Mouse (Mus musculus) neural tube, embryonic 12.5 days (tissue): Measurements from ENCODE around the gene Rrad. TPM values are rescaled to one million over a fixed set of nuclear protein-coding genes. Genes with fewer than 3 reads are reported as not detected.

Experiments used
- ATAC-seq: fragments of 200-750 bp; cut with Nextera tagmentation; 2 replicates; pipeline ENCODE4 v1.8.0; 2017; ENCODE audit warnings: low read depth, mild to moderate bottlenecking, moderate TSS enrichment, moderate library complexity; ENCODE audit not compliant: low FRiP score
- H3K27ac ChIP-seq: fragments of 300-500 bp; sonication (generic); 2 replicates; pipeline ENCODE4 v1.5.1; 2016
- H3K27me3 ChIP-seq: fragments of 300-500 bp; sonication (generic); replicated peaks from 2 replicates; pipeline ENCODE4 v1.6.1; 2016; ENCODE audit warnings: mild to moderate bottlenecking
- H3K36me3 ChIP-seq: fragments of 300-500 bp; sonication (generic); 2 replicates; pipeline ENCODE4 v1.6.1; 2016; ENCODE audit warnings: mild to moderate bottlenecking
- H3K4me1 ChIP-seq: fragments of 300-500 bp; sonication (generic); 2 replicates; pipeline ENCODE4 v1.6.1; 2016
- H3K4me2 ChIP-seq: fragments of 300-500 bp; sonication (generic); replicated peaks from 2 replicates; pipeline ENCODE4 v1.6.1; 2016; ENCODE audit warnings: mild to moderate bottlenecking
- H3K4me3 ChIP-seq: fragments of 300-500 bp; sonication (generic); 2 replicates; pipeline ENCODE4 v1.5.1; 2016
- H3K9ac ChIP-seq: fragments of 300-500 bp; sonication (generic); 2 replicates; pipeline ENCODE4 v1.6.1; 2016; ENCODE audit warnings: mild to moderate bottlenecking
- H3K9me3 ChIP-seq: fragments of 300-500 bp; sonication (generic); 2 replicates; pipeline ENCODE4 v1.6.1; 2016; ENCODE audit warnings: mild to moderate bottlenecking
- WGBS: fragments of 180-500 bp; shearing (Covaris S2); methylation state at CpG from one replicate; pipeline ENCODE4 v1.1.7; 2016; 5-methylcytosine and 5-hydroxymethylcytosine counted together
- polyA plus RNA-seq: library from polyadenylated mRNA; unstranded; fragments of >200 nt; fragmentation: Nextera tagmentation; extraction: Ambion mirVana; gene quantifications from 2 replicates; pipeline ENCODE4 v1.2.1, GENCODE M21; 2016

Rrad gene
- polyA plus RNA-seq, 1 experiment from 2014 or later = 3.5 TPM

DNA sequence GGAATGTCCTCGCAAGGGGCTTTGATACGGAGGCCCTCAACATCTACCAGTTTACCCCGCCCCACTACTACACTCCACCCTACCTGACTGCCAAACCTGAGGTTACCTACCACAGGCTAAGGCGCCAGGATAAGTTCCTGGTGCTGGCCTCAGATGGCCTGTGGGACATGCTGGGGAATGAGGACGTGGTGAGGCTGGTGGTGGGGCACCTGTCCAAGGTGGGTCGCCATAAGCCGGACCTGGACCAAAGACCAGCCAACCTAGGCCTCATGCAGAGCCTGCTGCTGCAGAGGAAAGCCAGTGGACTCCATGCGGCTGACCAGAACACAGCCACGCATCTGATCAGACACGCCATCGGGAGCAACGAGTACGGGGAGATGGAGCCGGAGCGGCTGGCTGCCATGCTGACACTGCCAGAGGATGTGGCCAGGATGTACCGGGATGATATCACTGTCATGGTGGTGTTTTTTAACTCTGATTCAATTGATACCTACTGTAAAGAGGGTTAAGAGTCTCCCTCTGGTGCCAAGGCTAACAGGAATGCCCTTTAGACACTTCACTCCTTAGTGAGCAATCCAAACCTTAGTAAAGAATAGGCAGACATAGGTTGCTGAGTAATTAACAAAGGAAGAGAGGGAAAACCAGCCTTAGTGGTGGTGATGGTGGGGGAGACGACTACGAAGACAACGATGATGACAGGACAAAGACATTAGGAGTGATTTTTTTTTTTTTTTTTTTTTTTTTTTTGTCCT lies 36.3 kb downstream of the Rrad start:
- WGBS = 97% methylated on average over 19 of the region's 19 CpGs
- Histone ChIP-seq H3K4me3 (no peak overlapping the region), H3K9me3 (no peaks in the 10 kb centered on the region), H3K27ac (no peak overlapping the region), H3K4me2 (no peak overlapping the region), H3K9ac (no peak overlapping the region), H3K27me3 (no peaks in the 10 kb centered on the region), H3K36me3 (peaks cover 34% of the 10 kb centered on the region), H3K4me1 (peaks cover 11% of the 10 kb centered on the region; the same call in 1 of the 2 replicates)
- no peak for ATAC-seq

DNA sequence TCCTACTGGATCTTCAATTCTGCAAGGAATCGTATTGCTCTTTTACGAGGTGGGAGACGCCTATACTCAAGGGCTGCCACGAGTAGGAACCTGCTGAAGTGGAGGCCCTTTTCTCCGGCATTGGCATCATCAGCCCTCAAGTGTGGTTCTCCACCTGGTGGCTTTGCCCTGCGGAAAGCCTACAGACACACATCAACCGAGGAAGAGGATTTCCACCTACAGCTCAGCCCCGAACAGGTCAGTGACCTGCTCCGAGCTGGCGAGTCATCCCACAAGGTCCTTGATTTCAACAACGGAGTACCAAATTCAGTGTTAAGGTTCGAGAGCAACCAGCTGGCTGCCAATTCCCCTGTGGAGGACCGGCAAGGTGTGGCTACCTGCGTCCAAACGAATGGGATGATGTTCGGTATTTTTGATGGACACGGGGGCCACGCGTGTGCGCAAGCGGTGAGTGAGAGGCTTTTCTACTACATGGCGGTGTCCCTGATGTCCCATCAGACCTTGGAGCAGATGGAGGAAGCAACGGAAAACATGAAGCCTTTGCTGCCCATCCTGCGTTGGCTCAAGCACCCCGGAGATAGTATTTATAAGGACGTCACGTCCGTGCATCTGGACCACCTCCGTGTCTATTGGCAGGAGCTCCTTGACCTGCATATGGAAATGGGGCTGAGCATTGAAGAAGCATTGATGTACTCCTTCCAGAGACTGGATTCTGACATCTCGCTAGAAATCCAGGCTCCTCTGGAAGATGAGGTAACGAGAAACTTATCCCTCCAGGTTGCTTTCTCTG lies 37.4 kb downstream of the Rrad start:
- peaks cover 34% of the 10 kb centered on the region for H3K36me3 ChIP-seq
- 93% methylated on average over 31 of the region's 31 CpGs for WGBS
- H3K4me3 ChIP-seq = no peak overlapping the region
- H3K4me1 ChIP-seq = peaks cover 11% of the 10 kb centered on the region; the same call in 1 of the 2 replicates
- no peaks in the 10 kb centered on the region for H3K9me3 ChIP-seq
- H3K4me2 ChIP-seq = no peak overlapping the region
- no peak overlapping the region for H3K27ac ChIP-seq
- H3K27me3 ChIP-seq = no peaks in the 10 kb centered on the region
- ATAC-seq = no peak
- no peak overlapping the region for H3K9ac ChIP-seq

DNA sequence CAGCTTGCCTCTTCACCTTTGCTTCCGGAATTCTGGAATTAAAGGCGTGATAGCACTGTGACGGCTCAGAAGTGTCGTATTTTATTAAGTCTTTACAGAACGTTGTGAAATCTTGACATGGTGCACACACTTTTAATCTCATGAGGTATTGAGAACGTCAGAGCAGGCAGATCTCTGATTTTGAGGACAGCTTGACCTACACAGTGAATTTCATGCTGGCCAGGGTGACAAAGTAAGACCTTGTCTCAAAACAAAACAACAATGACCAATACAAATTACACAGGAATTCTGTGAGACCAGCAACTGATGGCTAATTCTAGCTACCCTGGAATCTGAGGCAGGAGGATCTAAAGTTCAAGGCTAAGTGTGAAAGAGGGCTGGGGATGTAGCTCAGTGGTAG lies 38.6 kb downstream of the Rrad start:
- Histone ChIP-seq H3K9ac (no peak overlapping the region), H3K4me1 (peaks cover 11% of the 10 kb centered on the region; the same call in 1 of the 2 replicates), H3K27me3 (no peaks in the 10 kb centered on the region), H3K4me2 (peak overlapping the region; percentile 82), H3K27ac (no peak overlapping the region), H3K36me3 (peaks cover 34% of the 10 kb centered on the region), H3K4me3 (no peak overlapping the region), H3K9me3 (no peaks in the 10 kb centered on the region)
- 71% methylated on average over 6 of the region's 6 CpGs for WGBS
- no peak for ATAC-seq

DNA sequence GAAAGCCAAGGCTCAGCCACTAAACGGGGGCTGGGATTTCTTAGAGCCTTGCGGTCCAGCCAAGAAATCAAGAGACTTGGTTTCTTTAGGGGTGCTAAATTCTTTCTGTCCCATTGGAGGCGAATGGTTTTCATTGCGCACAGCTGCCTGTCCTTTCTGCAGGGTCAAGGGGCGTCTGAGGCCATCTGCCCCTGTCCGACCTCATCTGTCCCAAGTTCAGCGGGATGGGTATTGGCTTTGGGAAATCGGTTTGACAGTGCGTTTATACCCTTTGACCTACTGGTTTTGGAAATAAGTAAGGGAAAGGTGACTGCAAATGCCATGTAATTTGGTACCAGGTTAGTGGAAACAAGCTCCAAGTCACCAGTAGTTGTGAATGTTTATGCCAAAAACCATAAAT lies 39.3 kb downstream of the Rrad start:
- peak overlapping the region; percentile 82 for H3K4me2 ChIP-seq
- H3K9ac ChIP-seq = peak overlapping the region; percentile 65
- peaks cover 11% of the 10 kb centered on the region; the same call in 1 of the 2 replicates for H3K4me1 ChIP-seq
- H3K9me3 ChIP-seq = no peaks in the 10 kb centered on the region
- no peak overlapping the region for H3K27ac ChIP-seq
- peak; percentile 15 for ATAC-seq
- 2% methylated on average over 9 of the region's 9 CpGs for WGBS
- H3K36me3 ChIP-seq = peaks cover 32% of the 10 kb centered on the region
- H3K4me3 ChIP-seq = peak overlapping the region; percentile 66
- H3K27me3 ChIP-seq = no peaks in the 10 kb centered on the region

GRCm38 (mm10) chr8:104591133-104591834 lies 39.8 kb downstream of the Rrad start, which contains the start of gene Pdp2:
TSS of gene Pdp2 (plus strand) at chr8:104591451.
- peak; percentile 98 for ATAC-seq
- H3K9me3 ChIP-seq = no peaks in the 10 kb centered on the region
- WGBS = 2% methylated on average over 44 of the region's 44 CpGs
- no peak within 1 kb of the TSS for H3K27ac ChIP-seq
- peaks cover 27% of the 10 kb centered on the region for H3K36me3 ChIP-seq
- H3K4me2 ChIP-seq = peak within 1 kb of the TSS; percentile 82
- H3K27me3 ChIP-seq = no peaks in the 10 kb centered on the region
- H3K9ac ChIP-seq = peak within 1 kb of the TSS; percentile 65
- H3K4me1 ChIP-seq = peaks cover 11% of the 10 kb centered on the region; the same call in 1 of the 2 replicates
- peak within 1 kb of the TSS; percentile 66 for H3K4me3 ChIP-seq

GRCm38 (mm10) chr8:104590284-104590683 lies 40.8 kb downstream of the Rrad start:
- H3K4me2 ChIP-seq = no peak overlapping the region
- WGBS = 92% methylated on average over 3 of the region's 3 CpGs
- H3K4me3 ChIP-seq = no peak overlapping the region
- no peaks in the 10 kb centered on the region for H3K9me3 ChIP-seq
- no peaks in the 10 kb centered on the region for H3K27me3 ChIP-seq
- peaks cover 11% of the 10 kb centered on the region; the same call in 1 of the 2 replicates for H3K4me1 ChIP-seq
- ATAC-seq = no peak
- no peak overlapping the region for H3K27ac ChIP-seq
- H3K36me3 ChIP-seq = peaks cover 17% of the 10 kb centered on the region
- no peak overlapping the region for H3K9ac ChIP-seq

DNA sequence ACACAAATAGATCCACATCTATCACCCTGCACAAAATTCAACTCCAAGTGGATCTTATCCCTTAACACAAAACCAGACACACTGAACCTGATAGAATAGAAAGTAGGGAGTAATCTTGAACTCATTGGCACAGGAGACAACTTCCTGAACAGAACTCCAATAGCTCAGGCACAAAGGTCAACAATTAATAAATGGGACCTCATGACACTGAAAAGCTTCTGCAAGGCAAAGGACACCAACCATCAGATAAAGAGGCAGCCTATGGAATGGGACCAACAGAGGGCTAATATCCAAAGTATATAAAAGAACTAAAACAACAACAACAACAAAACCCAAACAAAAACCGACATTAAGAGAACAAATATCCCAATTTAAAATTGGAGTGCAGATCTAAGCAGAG lies 46.6 kb downstream of the Rrad start:
- Histone ChIP-seq H3K4me3 (no peak overlapping the region), H3K4me2 (no peak overlapping the region), H3K9me3 (peaks cover 6% of the 10 kb centered on the region; the same call in 1 of the 2 replicates), H3K27me3 (no peaks in the 10 kb centered on the region), H3K36me3 (no peaks in the 10 kb centered on the region), H3K4me1 (no peaks in the 10 kb centered on the region), H3K27ac (no peak overlapping the region), H3K9ac (no peak overlapping the region)
- WGBS = 61% methylated on average over 1 of the region's 1 CpGs
- no peak for ATAC-seq

Other genes with a start within 250 kb of the Rrad start
- 2.3 and 2.7 TPM in 2 replicates for gene Cmtm4, start 235.5 kb downstream of the Rrad start, polyA plus RNA-seq
- 114 and 130 TPM in 2 replicates for gene Dync1li2, start 188.3 kb downstream of the Rrad start, polyA plus RNA-seq
- gene Terb1, start 121.4 kb downstream of the Rrad start, polyA plus RNA-seq = 0.18 and 0.27 TPM in 2 replicates
- 112 and 124 TPM in 2 replicates for gene Nae1, start 96.7 kb downstream of the Rrad start, polyA plus RNA-seq
- 1.3 and 1.4 TPM in 2 replicates for gene Car7, start 96.6 kb downstream of the Rrad start, polyA plus RNA-seq
- 17.2 and 17.5 TPM in 2 replicates for gene Pdp2, start 39.9 kb downstream of the Rrad start, polyA plus RNA-seq
- not detected in 2 replicates for gene Cdh16, start 6.9 kb downstream of the Rrad start, polyA plus RNA-seq
- 118 and 122 TPM in 2 replicates for gene Ciao2b, start 10.6 kb upstream of the Rrad start, polyA plus RNA-seq
- not detected in 2 replicates for gene Ces2a, start 102.7 kb upstream of the Rrad start, polyA plus RNA-seq
- 0.13 and 0.23 TPM in 2 replicates for gene Ces2b, start 200.2 kb upstream of the Rrad start, polyA plus RNA-seq
- gene Ces2c, start 215.7 kb upstream of the Rrad start, polyA plus RNA-seq = not detected in 2 replicates